Mouse (Mus musculus) ES-CJ7 (cell line): Measurements from ENCODE around the gene Ddx27.

Source experiments
- DNase-seq: peaks from one replicate; pipeline ENCODE4 v3.0.0; 2011; ENCODE audit warnings: low read depth, low spot score

Gene Ddx27

GRCm38 (mm10) chr2:167062965-167063880, 48.2 kb downstream of the Ddx27 start, which contains the start of gene Znfx1:
TSS of gene Znfx1 (minus strand) at chr2:167063015.
- DNase-seq = peak; percentile 93

- DNase-seq = no peak
Observed at GRCm38 (mm10) chr2:167063906-167064496, 49.0 kb downstream of the Ddx27 start.

DNA sequence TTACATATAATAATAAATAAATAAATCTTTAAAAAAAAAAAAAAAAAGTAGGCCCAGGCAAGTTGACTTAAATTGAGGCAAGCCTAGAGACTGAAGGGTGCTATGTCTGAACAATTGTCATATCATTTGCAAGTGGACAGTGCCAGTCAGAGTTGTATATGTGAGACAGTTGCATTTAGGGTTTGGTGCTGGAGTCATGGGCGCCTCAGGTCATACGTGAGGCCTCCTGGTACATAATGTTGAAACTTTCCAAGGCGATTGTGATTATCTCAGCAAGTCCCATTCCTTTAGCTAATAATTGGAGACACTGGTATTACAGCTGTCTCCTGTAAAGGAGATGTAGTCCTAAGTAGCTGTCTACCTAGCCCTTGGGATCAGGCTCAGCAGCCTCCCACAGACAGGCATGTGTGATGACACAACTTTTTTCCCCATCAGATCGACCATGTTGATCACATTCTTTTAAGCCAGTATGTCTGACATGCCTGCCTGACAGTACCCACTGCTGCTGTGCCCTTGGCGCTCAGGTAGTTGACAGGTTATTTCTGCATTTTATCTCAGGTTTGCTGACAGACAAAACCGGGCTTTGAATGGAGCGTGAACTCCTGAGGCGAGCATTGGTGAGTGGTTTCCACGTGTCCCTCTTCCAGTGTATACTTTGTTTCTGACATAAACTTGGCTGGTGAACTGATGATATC, 49.8 kb downstream of the Ddx27 start:
- peak; percentile 54 for DNase-seq

DNA sequence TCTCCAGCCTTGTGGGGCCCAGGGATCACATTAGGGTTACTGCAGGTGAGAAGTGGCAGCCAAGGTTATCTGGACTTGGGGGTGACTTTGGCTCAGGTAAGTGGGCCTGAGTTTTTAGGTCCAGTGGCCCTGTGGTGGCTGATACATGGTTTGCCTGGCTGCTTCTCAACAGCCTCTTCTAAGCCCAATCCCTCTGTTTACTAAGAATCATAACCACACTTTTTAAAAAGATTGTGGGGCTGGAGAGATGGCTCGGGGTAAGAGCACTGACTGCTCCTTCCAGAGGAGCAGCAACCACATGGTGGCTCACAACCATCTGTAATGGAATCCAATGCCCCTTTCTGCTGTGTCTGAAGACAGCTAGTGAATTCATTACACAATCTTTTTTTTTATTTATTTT, 51.0 kb downstream of the Ddx27 start:
- DNase-seq = peak; percentile 49

- peak; percentile 71 for DNase-seq
Observed at GRCm38 (mm10) chr2:167066528-167067516, 51.8 kb downstream of the Ddx27 start.

DNA sequence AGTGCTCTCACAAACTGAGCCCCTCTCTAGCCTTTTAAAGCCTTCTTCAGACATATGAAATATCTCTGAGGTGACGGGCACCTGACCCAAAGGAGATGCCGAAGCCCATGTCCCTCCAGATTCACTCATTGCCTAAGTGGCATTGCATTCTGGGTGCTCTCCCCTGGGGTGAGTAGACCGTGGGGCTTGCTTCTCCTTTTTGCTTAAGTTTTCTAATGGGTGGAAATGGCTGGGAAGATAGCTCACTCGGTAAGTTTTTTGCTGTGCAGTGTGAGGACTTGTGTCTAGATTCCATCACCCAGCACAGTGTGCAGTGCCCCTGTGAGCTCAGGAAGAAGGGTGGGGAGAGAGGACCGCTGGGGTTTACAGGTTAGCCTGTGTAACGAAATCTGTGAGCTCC, 52.6 kb downstream of the Ddx27 start:
- peak; percentile 42 for DNase-seq

GRCm38 (mm10) chr2:167070341-167070740, 55.3 kb downstream of the Ddx27 start:
- DNase-seq = peak; percentile 46

DNA sequence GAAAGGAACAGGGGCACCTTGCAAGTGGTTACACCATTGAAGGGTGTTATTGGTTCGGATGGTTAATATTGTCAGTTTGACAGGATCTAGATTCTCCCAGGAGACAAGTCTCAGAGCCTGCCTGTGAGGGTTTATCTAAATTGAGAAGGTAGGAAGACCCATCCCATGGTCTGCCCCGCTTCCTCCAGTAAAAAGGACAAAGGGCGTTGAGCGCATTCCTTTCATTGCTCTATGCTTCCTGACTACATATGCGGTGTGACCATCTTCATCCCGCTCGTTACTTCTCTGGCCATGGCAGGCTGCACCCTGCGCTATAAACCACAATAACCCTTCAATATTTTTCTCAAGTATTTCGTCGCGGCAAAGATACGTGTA, 56.3 kb downstream of the Ddx27 start:
- DNase-seq = no peak

GRCm38 (mm10) chr2:167071641-167072601, 56.9 kb downstream of the Ddx27 start:
- DNase-seq = peak; percentile 98

DNA sequence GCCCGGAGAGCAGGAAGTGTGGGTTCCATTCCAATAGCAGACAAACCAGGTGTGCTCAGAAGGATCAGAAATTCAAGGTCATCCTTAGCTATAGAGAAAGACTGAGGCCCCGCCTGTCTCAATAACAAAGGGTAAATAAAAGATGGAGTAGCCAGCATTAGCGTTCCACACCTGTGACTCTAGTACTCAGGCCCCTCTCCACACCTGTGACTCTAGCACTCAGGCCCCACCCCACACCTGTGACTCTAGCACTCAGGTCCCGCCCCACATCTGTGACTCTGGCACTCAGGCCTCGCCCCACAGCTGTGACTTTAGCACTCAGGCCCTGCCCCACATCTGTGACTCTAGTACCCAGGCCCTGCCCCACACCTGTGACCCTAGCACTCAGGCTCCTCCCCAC, 59.6 kb downstream of the Ddx27 start:
- DNase-seq = peak; percentile 51

DNA sequence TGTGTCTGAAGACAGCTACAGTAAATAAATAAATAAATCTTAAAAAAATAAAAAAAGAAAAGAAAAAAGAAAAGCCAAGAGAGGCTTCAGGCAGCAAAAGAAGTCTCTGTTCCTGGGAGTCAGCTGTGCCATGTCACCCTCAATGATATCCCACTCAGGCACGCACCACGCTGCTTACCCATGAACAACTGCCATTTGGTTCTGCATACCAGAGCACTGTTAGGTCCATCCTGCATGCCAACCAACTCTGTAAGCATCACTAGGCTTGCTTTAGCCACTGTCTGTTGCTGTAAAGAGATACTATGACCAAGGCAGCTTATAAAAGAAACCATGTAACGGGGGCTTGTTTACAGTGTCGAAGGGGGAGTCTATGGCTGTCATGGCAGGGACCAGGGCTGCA, 61.4 kb downstream of the Ddx27 start:
- no peak for DNase-seq

DNA sequence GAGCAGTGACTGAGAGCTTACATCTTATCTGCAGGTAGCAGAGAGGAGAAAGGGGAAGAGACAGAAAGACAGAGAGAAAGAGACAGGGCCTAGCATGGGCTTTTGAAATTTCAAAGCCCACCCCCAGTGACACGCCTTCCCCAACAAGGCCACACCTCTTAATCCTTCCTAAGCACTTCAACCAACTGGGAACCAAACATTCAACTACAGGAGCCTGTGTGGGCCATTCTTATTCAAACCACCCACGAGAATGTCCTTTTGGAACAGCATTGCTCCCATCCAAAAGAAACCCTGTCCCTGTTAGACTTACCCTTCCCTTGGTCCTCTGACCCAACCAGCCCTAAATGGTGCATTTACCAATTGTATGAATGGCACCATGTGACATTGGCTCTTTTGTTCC, 61.8 kb downstream of the Ddx27 start:
- DNase-seq = peak; percentile 58

- DNase-seq = no peak
Observed at GRCm38 (mm10) chr2:167077199-167077962, 62.4 kb downstream of the Ddx27 start.

- DNase-seq = peak; percentile 81
Observed at GRCm38 (mm10) chr2:167078486-167078885, 63.5 kb downstream of the Ddx27 start.

GRCm38 (mm10) chr2:167078931-167079495, 64.0 kb downstream of the Ddx27 start:
- DNase-seq = no peak

DNA sequence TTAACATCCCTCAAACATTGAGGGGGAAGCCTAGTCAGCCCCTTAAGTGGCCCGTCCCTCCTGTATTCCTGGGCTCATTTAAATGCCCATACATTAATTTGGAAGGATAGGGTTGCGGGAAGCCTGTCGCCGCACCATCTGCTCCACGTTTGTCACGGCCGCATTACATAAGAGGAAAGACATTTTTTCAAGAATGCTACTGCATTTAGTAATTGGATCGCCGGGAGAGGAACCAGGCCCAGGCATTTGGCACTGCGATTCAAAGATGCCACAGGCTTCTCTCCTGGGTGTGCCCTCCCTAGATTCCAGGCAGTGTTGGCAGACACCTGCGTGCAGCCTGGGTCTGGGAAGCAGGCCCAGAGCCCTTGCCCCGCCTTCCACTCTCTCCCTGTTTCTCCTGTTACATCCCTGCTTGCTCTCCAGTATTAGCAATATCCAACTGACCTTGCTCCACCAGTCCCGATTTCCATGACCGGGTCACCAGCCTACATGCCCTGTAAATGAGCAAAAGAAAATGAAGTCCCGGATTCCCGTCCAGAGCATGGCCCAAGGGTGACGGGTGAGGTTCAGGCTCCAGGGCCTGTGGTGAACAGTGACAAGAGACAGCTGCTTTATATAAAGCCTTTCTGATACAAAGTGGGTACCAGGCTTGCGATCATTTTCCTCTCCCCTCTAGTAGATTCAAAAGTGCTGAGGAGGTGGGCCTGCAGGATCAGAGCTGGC, 64.7 kb downstream of the Ddx27 start:
- no peak for DNase-seq

DNA sequence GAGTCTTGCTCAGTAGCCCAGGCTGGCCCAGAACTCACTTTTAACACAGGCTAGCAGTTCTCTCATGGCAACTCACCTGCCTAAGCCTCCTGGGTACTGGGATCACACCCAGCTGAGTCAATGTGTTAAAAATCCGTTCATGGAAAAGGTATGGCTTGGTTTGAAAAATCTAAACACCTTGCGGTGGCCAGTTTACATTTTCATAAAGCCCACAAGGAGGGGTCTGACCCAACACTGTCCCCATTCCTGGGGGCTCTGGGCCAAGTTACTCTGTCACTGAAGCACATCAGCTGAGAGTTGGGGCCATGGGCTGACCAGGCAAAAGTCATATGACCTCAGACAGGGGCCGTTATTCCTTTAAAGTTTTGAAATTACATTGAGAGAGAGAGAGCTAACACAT, 65.4 kb downstream of the Ddx27 start:
- no peak for DNase-seq

- no peak for DNase-seq
Observed at GRCm38 (mm10) chr2:167081135-167081534, 66.1 kb downstream of the Ddx27 start.
